Mouse (Mus musculus) embryonic stem cell, embryonic (primary cell): ENCODE results near the gene Olfr1150-ps1.

ENCODE experiments used
- CTCF ChIA-PET, 4 experiments: fragments of 300-600 bp in 2 of 4; fragments of 350-600 bp in 2 of 4; sonication (Branson Sonifier 250); formaldehyde crosslinking; loops; one replicate each; lab custom pipeline; 2022; ENCODE audit warnings: inconsistent platforms in 2 of 4; lab: Charles Lee
- POLR2A ChIA-PET, 4 experiments: fragments of 300-600 bp in 2 of 4; fragments of 350-600 bp in 2 of 4; sonication (Branson Sonifier 250); formaldehyde crosslinking; loops; one replicate each; lab custom pipeline; 2022; ENCODE audit warnings: antibody characterized with exemption in 4 of 4, inconsistent platforms in 1 of 4; lab: Charles Lee

Gene Olfr1150-ps1

GRCm38 (mm10) chr2:87843693-87844092 is at the start of gene Olfr1150-ps1:
Olfr1150-ps1 (plus strand) TSS chr2:87843993.
- ChIA-PET POLR2A (no interaction called here), CTCF (no interaction called here)

- ChIA-PET CTCF (no interaction called here), POLR2A (no interaction called here)
Measured at GRCm38 (mm10) chr2:87800292-87800691, 43.5 kb upstream of the Olfr1150-ps1 start, which contains the start of gene Olfr1143. Olfr1143 (plus strand) TSS chr2:87800592.

GRCm38 (mm10) chr2:87809522-87809921 is 34.3 kb upstream of the Olfr1150-ps1 start, which contains the start of gene Olfr1145:
Olfr1145 (plus strand) TSS chr2:87809822.
- CTCF ChIA-PET, result no interaction called here
- POLR2A ChIA-PET, result no interaction called here

GRCm38 (mm10) chr2:87830233-87830632 is 13.6 kb upstream of the Olfr1150-ps1 start, which contains the start of gene Olfr1148:
Olfr1148 (plus strand) TSS chr2:87830533.
- ChIA-PET CTCF (no interaction called here), POLR2A (no interaction called here)

- CTCF ChIA-PET, result no interaction called here
- POLR2A ChIA-PET, result no interaction called here
Measured at GRCm38 (mm10) chr2:87855562-87855961, 11.8 kb downstream of the Olfr1150-ps1 start, which contains the start of gene Olfr1151. Olfr1151 (plus strand) TSS chr2:87855862.

- CTCF ChIA-PET, result no interaction called here
- POLR2A ChIA-PET, result no interaction called here
Measured at GRCm38 (mm10) chr2:87866192-87866591, 22.4 kb downstream of the Olfr1150-ps1 start, which contains the start of gene Olfr1152. Olfr1152 (plus strand) TSS chr2:87866492.

- POLR2A ChIA-PET, result no interaction called here
- CTCF ChIA-PET, result no interaction called here
Measured at GRCm38 (mm10) chr2:87894662-87895061, 50.9 kb downstream of the Olfr1150-ps1 start, which contains the start of gene Olfr1153. Olfr1153 (plus strand) TSS chr2:87894962.
